Mouse (Mus musculus) MEL (cell line): ENCODE measurements at regions not wholly inside any gene's neighbourhood (a gene's known extent, or its start where the extent isn't known, plus 50 kb on each side); places are given as distances from the start of the nearest gene placed in this dataset.

Source experiments
- DNase-seq: peaks from one replicate; pipeline ENCODE4 v3.0.0; 2011; ENCODE audit warnings: low read depth, low spot score
- H3K27ac ChIP-seq: 2 replicates; pipeline ENCODE4 v1.5.1; 2012; ENCODE audit warnings: low read depth, mild to moderate bottlenecking, control low read depth, low read length, moderate library complexity; ENCODE audit not compliant: control insufficient read depth
- H3K27me3 ChIP-seq, 2 experiments: fragments of 150-350 bp in 1 of 2; sonication (generic) in 1 of 2; 2 replicates each; pipeline ENCODE4 v1.6.1; 2012; ENCODE audit warnings: low read length in 2 of 2, mild to moderate bottlenecking in 2 of 2, improper control_type of control experiment in 1 of 2, moderate library complexity in 1 of 2; ENCODE audit not compliant: insufficient read depth in 2 of 2, control insufficient read depth in 1 of 2
- H3K36me3 ChIP-seq, 2 experiments: 2 replicates each; pipeline ENCODE4 v1.6.1; 2012 to 2014; ENCODE audit warnings: low read length in 2 of 2, improper control_type of control experiment in 1 of 2, inconsistent platforms in 1 of 2, mild to moderate bottlenecking in 1 of 2; ENCODE audit not compliant: insufficient read depth in 2 of 2, control insufficient read depth in 1 of 2
- H3K4me1 ChIP-seq, 2 experiments: fragments of 150-350 bp in 1 of 2; sonication (generic) in 1 of 2; 2 replicates each; pipeline ENCODE4 v1.6.1; 2012; ENCODE audit warnings: low read length in 2 of 2, improper control_type of control experiment in 1 of 2, mild to moderate bottlenecking in 1 of 2; ENCODE audit not compliant: insufficient read depth in 2 of 2, control insufficient read depth in 1 of 2
- H3K4me3 ChIP-seq, 2 experiments: fragments of 150-350 bp in 1 of 2; sonication (generic) in 1 of 2; 2 replicates each; pipeline ENCODE4 v1.5.1; 2012; ENCODE audit warnings: low read depth in 2 of 2, low read length in 2 of 2, mild to moderate bottlenecking in 2 of 2, moderate library complexity in 2 of 2, control low read depth in 1 of 2, improper control_type of control experiment in 1 of 2; ENCODE audit not compliant: control insufficient read depth in 1 of 2, insufficient read depth in 1 of 2
- H3K79me2 ChIP-seq: 2 replicates; pipeline ENCODE4 v1.6.1; 2012; ENCODE audit warnings: mild to moderate bottlenecking, low read length, moderate library complexity; ENCODE audit not compliant: control insufficient read depth, poor library complexity, insufficient read depth
- H3K9ac ChIP-seq: 2 replicates; pipeline ENCODE4 v1.6.1; 2012; ENCODE audit warnings: low read depth, mild to moderate bottlenecking, control low read depth, low read length, moderate library complexity; ENCODE audit not compliant: control insufficient read depth, poor library complexity, severe bottlenecking
- H3K9me3 ChIP-seq: fragments of 150-350 bp; sonication (generic); replicated peaks from 2 replicates; pipeline ENCODE4 v1.6.1; 2012; ENCODE audit warnings: mild to moderate bottlenecking, low read length, improper control_type of control experiment, moderate library complexity; ENCODE audit not compliant: insufficient read depth
- BHLHE40 ChIP-seq: IDR thresholded peaks from 2 replicates; pipeline ENCODE4 v1.6.1; 2012; ENCODE audit warnings: low read depth, mild to moderate bottlenecking, inconsistent platforms, low read length, improper control_type of control experiment, borderline replicate concordance
- CHD1 ChIP-seq: IDR thresholded peaks from 2 replicates; pipeline ENCODE4 v1.6.1; 2012; ENCODE audit warnings: low read depth, mild to moderate bottlenecking, inconsistent platforms, low read length, improper control_type of control experiment
- E2F4 ChIP-seq: IDR thresholded peaks from 2 replicates; pipeline ENCODE4 v1.6.1; 2011; ENCODE audit warnings: low read depth, low read length, improper control_type of control experiment, borderline replicate concordance
- ELF1 ChIP-seq: IDR thresholded peaks from 2 replicates; pipeline ENCODE4 v1.6.1; 2014; ENCODE audit warnings: low read depth, mild to moderate bottlenecking, inconsistent platforms, low read length, improper control_type of control experiment, moderate library complexity
- EP300 ChIP-seq, 2 experiments: IDR thresholded peaks; 2 replicates each; pipeline ENCODE4 v1.6.1; 2011; ENCODE audit warnings: improper control_type of control experiment in 2 of 2, low read length in 2 of 2, low read depth in 1 of 2, mild to moderate bottlenecking in 1 of 2
- ETS1 ChIP-seq: IDR thresholded peaks from 2 replicates; pipeline ENCODE4 v1.6.1; 2012; ENCODE audit warnings: low read depth, mild to moderate bottlenecking, inconsistent platforms, low read length, improper control_type of control experiment, moderate library complexity
- GABPA ChIP-seq: IDR thresholded peaks from 2 replicates; pipeline ENCODE4 v1.6.1; 2012; ENCODE audit warnings: low read depth, mild to moderate bottlenecking, inconsistent platforms, low read length, improper control_type of control experiment, moderate library complexity
- GATA1 ChIP-seq: IDR thresholded peaks from 2 replicates; pipeline ENCODE4 v1.6.1; 2011; ENCODE audit warnings: low read depth, low read length, improper control_type of control experiment
- JUND ChIP-seq: IDR thresholded peaks from 2 replicates; pipeline ENCODE4 v1.6.1; 2011; ENCODE audit warnings: low read depth, mild to moderate bottlenecking, improper control_type of control experiment, low read length
- MAFK ChIP-seq: IDR thresholded peaks from 2 replicates; pipeline ENCODE4 v1.6.1; 2011; ENCODE audit warnings: low read depth, mild to moderate bottlenecking, low read length, improper control_type of control experiment, borderline replicate concordance
- MAX ChIP-seq: IDR thresholded peaks from 2 replicates; pipeline ENCODE4 v1.6.1; 2011; ENCODE audit warnings: low read length, improper control_type of control experiment
- MEF2A ChIP-seq: IDR thresholded peaks from 2 replicates; pipeline ENCODE4 v1.6.1; 2014; ENCODE audit warnings: low read depth, mild to moderate bottlenecking, inconsistent platforms, low read length, improper control_type of control experiment; ENCODE audit not compliant: poor library complexity, insufficient replicate concordance, severe bottlenecking; ENCODE audit errors: extremely low read depth
- MXI1 ChIP-seq: IDR thresholded peaks from 2 replicates; pipeline ENCODE4 v1.6.1; 2011; ENCODE audit warnings: mild to moderate bottlenecking, low read depth, low read length, improper control_type of control experiment
- MYB ChIP-seq: IDR thresholded peaks from 2 replicates; pipeline ENCODE4 v1.6.1; 2011; ENCODE audit warnings: mild to moderate bottlenecking, low read depth, low read length, improper control_type of control experiment
- MYC ChIP-seq: IDR thresholded peaks from 2 replicates; pipeline ENCODE4 v1.6.1; 2011; ENCODE audit warnings: low read depth, mild to moderate bottlenecking, low read length, improper control_type of control experiment, moderate library complexity
- POLR2AphosphoS5 ChIP-seq: IDR thresholded peaks from 2 replicates; pipeline ENCODE4 v1.6.1; 2012; ENCODE audit warnings: low read depth, borderline replicate concordance, mild to moderate bottlenecking, inconsistent platforms, low read length, moderate library complexity, mixed read lengths
- RAD21 ChIP-seq: IDR thresholded peaks from 2 replicates; pipeline ENCODE4 v1.6.1; 2011; ENCODE audit warnings: mild to moderate bottlenecking, low read depth, low read length, improper control_type of control experiment
- SIN3A ChIP-seq: IDR thresholded peaks from 2 replicates; pipeline ENCODE4 v1.6.1; 2012; ENCODE audit warnings: low read length, improper control_type of control experiment, inconsistent platforms
- SMC3 ChIP-seq: IDR thresholded peaks from 2 replicates; pipeline ENCODE4 v1.6.1; 2011; ENCODE audit warnings: low read depth, low read length, improper control_type of control experiment
- TAL1 ChIP-seq: IDR thresholded peaks from 2 replicates; pipeline ENCODE4 v1.6.1; 2012; ENCODE audit warnings: mild to moderate bottlenecking, inconsistent platforms, low read length, moderate library complexity, mixed read lengths
- TBP ChIP-seq: IDR thresholded peaks from 2 replicates; pipeline ENCODE4 v1.8.0; 2011; ENCODE audit warnings: low read depth, low read length, improper control_type of control experiment
- USF2 ChIP-seq, 2 experiments: IDR thresholded peaks; 2 replicates each; pipeline ENCODE4 v1.6.1; 2011 to 2012; ENCODE audit warnings: improper control_type of control experiment in 2 of 2, low read length in 2 of 2, borderline replicate concordance in 1 of 2, inconsistent platforms in 1 of 2, low read depth in 1 of 2, mild to moderate bottlenecking in 1 of 2; ENCODE audit not compliant: insufficient read depth in 1 of 2
- ZMIZ1 ChIP-seq: IDR thresholded peaks from 2 replicates; pipeline ENCODE4 v1.6.1; 2012; ENCODE audit warnings: low read depth, mild to moderate bottlenecking, inconsistent platforms, low read length, improper control_type of control experiment, moderate library complexity

DNA sequence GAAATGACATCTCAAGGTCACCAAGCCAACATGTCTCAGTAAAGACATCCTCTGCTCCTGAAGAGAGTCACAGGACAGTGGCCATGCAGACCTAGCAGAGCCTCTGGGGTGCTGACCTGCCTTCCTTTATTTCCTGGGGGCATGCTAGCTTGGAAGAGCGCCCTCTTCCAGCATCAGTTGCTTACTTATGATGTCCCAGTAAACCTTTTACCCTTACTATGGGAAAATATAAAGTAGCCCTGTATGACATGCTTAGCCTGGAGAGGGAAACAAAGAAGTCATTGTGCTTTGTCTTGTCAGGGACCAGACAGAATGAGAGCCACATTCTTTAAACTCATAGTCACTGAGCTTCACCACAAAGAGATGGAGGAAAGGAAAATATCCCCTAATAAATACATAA, 82.9 kb downstream of the Postn start:
- Histone ChIP-seq H3K79me2 (no peaks in the 10 kb centered on the region), H3K27ac (no peak overlapping the region), H3K36me3 (no peaks in the 10 kb centered on the region), H3K4me1 (no peaks in the 10 kb centered on the region), H3K9me3 (no peaks in the 10 kb centered on the region), H3K9ac (no peak overlapping the region), H3K4me3 (no peak overlapping the region), H3K27me3 (no peaks in the 10 kb centered on the region)
- no peak for TF ChIP-seq MXI1
- no peak for TF ChIP-seq MEF2A
- TF ChIP-seq E2F4: no peak
- no peak for TF ChIP-seq BHLHE40
- TF ChIP-seq SMC3: no peak
- no peak for TF ChIP-seq EP300 (IDR thresholded peaks at IDR 0.05; ENCODE audit: low read depth in 1 of 2, low read length in 2 of 2)
- no peak for TF ChIP-seq RAD21
- no peak for TF ChIP-seq MAFK
- no peak for TF ChIP-seq ELF1
- TF ChIP-seq SIN3A: no peak
- no peak for TF ChIP-seq ZMIZ1
- TF ChIP-seq TBP: no peak
- TF ChIP-seq MYB: no peak
- DNase-seq: no peak

GRCm38 (mm10) chr3:54446889-54447288, 86.0 kb downstream of the Postn start:
- Histone ChIP-seq H3K27me3 (no peaks in the 10 kb centered on the region), H3K36me3 (no peaks in the 10 kb centered on the region), H3K9ac (no peak overlapping the region), H3K79me2 (no peaks in the 10 kb centered on the region), H3K27ac (no peak overlapping the region), H3K9me3 (no peaks in the 10 kb centered on the region), H3K4me1 (no peaks in the 10 kb centered on the region), H3K4me3 (no peak overlapping the region)
- no peak for DNase-seq
- TF ChIP-seq POLR2AphosphoS5 (no peak), USF2 (IDR thresholded peaks at IDR 0.05; ENCODE audit: borderline replicate concordance in 1 of 2, insufficient read depth in 1 of 2, low read depth in 1 of 2, low read length in 2 of 2) (no peak), GABPA (no peak), CHD1 (no peak), MXI1 (no peak), ELF1 (no peak), JUND (no peak), TAL1 (no peak), MAX (no peak), GATA1 (no peak), ETS1 (no peak), MYC (no peak)
- TF ChIP-seq, all 39 proteins: peak for 0
